Mouse (Mus musculus) monocyte, adult 5-6 weeks (primary cell): ENCODE data around the gene Rnls. TPM values are rescaled to one million over a fixed set of nuclear protein-coding genes. Genes with fewer than 3 reads are reported as not detected.

Source experiments
- ATAC-seq: fragments of 153-309, 156-312 bp; replicated peaks from 2 replicates; pipeline ENCODE4 v1.8.0; 2017; ENCODE audit warnings: mild to moderate bottlenecking; ENCODE audit not compliant: low TSS enrichment, insufficient number of reproducible peaks, severe bottlenecking, poor library complexity, low FRiP score
- total RNA-seq: library from RNA; stranded (forward); fragments of 200-1000, 200-491, 200-594 nt; gene quantifications from 3 replicates; pipeline ENCODE4 v1.2.3, GENCODE M21; 2017

Gene Rnls
- total RNA-seq, 1 experiment from 2014 or later, result 1.4 TPM

DNA sequence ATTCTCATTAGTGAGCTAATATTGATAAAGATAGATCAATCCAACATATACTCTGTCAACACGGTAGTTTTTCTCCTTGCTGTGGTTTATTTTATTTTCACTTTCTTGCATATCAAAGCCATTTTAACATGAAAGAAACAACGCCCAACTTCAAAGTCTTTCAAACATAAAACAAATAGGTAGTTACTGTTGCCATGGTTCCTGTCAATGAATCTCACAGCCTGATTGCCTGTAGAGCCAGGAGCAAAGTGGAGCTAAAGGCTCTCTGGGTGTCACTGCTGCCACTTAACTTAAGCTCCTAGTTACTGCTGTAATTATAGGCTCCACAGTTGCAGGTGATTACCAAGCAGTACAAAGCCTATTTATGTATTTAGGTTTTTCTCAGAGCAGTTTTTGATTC, 126.8 kb downstream of the Rnls start:
- ATAC-seq, result no peak

DNA sequence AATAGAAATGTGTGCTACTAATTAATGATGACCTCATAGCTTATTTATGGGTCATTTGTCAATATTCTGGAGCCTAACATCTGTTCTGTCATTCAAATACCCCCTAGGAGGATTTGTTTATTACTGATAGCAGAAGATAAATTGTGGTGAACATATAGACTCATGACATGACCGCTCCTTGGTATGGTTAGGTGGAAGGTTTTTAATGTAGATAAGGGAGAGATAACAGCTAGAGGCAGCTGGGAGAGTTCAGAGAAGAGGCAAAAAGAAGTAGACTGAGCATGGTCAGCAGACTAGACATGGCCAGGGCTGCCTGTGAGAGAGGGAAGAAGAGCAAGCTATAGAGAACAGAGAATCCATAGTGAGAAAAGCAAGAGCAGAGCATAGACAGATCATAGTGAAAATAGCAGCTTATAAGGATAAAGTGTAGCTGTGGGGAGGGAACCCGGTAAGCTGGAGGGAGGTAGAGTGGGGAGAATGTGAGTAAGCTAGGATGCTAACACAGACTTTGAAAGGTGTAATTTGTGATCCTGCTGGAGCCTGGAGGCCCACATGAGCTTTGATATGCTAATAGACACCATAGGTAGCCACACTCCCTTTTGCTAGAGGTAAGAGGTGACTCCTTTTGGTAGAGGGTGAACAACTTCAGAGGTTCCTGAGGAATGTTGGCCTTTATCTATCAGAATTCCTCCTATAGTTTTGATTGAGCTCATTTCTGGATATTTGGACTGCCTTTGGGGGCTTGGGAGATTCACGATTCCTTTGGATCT, 127.7 kb downstream of the Rnls start:
- no peak for ATAC-seq

DNA sequence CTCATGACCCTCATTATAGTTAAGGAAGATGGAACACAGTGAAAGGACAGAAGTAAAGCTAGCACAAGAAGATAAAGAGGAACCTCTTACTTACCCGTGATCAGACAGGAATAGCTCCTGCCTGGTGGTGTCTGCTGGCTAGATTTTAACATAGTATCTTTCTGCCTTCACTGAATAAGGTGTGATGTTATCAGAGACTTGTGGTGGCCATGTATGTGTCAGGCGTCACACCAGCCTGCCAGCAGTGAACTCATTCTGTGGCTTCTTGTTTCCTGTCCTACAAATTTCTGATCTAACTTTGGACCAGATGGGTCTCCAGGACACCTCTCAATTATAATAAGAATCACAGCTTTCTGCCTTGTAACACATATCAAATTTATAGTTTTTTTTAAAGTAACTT, 129.7 kb downstream of the Rnls start:
- no peak for ATAC-seq

GRCm38 (mm10) chr19:33259164-33259563, 132.9 kb downstream of the Rnls start:
- no peak for ATAC-seq

GRCm38 (mm10) chr19:33253893-33254292, 138.2 kb downstream of the Rnls start:
- ATAC-seq, result no peak

DNA sequence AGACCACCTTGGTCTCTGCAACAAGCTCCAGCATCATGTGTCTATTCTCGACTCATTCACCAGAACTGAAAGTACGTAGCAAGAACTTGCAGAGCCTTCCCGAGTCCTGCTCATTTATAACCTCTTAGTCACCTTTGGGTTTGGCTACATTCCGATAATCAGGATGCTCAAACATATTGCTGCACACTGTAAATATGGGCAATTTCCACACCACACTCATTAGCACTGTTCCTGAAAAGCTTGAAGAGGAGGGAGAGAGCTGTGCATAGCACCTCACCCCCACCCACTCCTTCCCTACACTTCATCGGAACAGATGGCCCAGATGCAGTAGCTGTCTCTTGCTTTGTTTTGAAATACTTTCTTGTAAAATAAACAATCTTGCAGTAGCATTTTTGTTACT, 139.9 kb downstream of the Rnls start:
- ATAC-seq, result no peak

GRCm38 (mm10) chr19:33244196-33244595, 147.9 kb downstream of the Rnls start:
- no peak for ATAC-seq

DNA sequence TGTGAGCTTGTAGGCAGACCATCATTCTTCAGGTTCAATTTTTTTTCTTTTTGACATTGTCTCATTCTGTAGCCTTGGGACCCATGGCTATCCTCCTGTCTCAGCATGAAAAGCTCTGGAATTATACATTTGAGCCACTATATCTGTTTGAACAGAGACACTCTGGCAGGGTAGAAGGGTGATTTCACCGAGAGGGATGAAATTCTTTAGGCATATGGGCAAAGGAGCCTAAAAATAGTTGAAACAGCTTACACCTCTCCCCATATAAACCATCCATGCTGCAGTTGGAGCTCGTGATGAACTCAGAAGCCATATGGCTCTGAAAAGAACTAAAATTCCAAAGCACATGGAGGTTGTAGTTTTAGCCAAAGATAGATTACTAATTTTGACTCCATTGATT, 151.7 kb downstream of the Rnls start:
- no peak for ATAC-seq

GRCm38 (mm10) chr19:33232902-33233301, 159.2 kb downstream of the Rnls start:
- ATAC-seq, result no peak

GRCm38 (mm10) chr19:33231303-33231702, 160.8 kb downstream of the Rnls start:
- ATAC-seq, result no peak

- peak; percentile 76 for ATAC-seq
Measured at GRCm38 (mm10) chr19:33227004-33227403, 165.1 kb downstream of the Rnls start.

DNA sequence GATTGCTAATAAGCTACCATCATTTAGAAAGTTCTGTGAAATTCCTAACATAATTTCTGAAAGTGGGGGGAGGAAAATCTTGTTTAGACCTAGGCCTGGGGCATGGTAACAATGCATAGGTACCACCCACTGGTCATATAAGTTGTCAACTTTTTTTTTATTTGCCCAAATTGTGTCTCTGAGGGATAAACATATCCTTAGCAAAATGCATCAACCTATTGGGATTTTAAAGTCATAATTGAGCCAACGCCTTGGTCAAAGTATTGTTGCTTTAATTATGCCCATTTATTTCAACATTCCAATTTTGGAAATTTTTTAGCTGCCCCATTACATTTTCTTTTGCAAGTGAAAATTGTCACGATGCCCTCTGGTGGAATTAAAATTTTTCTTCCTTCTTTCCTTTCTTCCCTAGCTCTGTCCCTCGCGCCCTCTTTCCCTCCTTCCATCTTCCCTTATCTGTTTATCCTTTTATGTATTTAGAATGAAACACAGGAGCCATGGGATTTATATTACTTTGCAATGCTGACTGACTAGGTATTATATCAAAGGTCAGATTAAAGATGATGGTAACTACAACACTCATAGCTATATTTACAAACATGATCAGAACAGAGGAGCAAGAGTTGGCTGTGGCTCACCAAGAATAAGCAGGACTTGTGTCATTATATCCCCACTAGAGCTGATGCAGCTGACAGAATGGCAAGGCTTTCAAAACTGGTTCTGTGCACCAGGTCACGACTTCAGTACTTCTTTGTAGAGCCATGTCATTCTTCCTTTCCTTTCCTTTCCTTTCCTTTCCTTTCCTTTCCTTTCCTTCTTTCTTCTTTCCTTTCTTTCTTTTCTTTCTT, 166.0 kb downstream of the Rnls start:
- no peak for ATAC-seq

GRCm38 (mm10) chr19:33225002-33225376, 167.1 kb downstream of the Rnls start:
- no peak for ATAC-seq

GRCm38 (mm10) chr19:33224181-33225001, 167.7 kb downstream of the Rnls start:
- ATAC-seq, result no peak

DNA sequence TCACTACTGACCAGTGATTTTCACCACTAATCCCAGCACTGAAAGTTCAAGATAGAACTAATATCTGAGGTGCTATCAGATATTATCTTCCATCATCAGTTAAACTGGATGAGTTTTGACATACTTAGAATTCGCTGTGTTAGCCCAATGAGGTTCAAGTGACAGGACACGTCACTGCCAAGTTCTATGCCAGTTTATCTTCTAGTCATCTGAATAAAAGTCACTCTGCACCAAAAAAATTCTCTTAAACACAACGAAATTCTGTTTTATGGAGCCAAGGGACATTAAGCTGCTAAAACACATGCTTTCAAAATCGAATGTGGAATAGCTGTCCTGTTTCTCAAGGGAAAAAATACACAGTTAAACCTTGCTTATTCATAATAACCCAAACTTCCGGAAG, 168.3 kb downstream of the Rnls start:
- ATAC-seq, result no peak

DNA sequence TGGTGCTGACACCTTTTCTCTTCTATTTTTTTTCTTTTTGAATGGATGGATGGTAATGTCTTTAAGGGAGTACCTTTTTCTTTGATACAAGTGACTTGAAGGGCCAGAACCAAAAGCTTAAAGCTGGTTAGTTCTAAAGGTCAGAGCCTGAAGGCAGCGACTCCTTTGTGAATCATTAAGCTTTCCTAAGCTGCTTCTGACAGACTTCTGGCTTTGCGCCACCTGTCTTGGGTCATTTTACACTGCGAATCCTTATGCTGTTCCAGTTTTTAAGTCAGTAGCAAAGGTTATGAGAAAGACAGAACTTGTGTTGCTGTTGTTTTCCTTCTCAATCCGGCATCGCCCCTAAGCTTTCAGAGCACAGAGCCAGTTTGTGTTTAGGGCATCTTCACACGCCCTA, 168.8 kb downstream of the Rnls start:
- no peak for ATAC-seq

GRCm38 (mm10) chr19:33222595-33223223, 169.4 kb downstream of the Rnls start:
- peak; percentile 61 for ATAC-seq

DNA sequence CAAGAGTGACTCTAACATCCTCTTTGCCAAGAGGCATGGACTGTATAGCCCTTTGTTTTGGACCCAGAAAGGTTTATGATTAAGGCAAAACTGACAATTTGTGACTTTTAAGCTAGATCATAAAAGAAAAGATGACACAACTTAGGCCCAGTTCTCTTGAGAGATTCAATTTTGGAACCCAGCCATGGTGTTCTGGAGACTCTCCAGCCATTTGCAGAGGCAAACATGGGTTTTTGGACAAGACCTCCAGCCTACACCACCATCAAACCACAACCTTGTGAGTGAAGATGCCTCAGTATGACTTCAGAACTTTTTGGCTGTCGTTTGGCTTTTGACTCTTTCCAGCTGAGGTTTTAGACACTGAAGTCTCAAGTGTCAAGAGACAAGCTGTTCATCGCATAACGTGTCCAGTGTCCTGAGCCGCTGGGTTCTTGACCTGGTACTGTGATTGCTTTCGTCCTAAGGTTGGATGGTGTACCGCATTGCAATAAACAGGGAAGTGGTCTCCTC, 174.2 kb downstream of the Rnls start:
- no peak for ATAC-seq

GRCm38 (mm10) chr19:33209709-33210108, 182.4 kb downstream of the Rnls start:
- no peak for ATAC-seq
